In the genomic region with DNA sequence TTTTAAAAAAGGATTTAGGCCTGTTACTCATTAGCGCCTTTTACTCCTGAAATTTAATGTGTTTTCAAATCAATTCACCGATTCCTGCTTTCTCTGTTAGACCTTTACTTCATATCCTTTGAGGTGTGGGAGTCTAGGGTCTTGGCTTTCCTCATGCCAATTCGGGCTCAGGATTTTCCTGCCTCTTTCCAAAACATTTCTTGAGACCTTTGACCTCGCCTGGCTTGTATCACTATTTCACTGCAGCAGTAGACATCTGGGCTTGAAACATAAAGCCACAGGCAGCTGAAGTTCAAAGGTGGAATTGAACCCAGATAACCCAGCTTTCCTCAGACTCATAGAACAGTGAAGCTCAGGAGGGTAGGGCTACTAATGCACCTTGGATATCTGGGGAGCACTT, we compare ENCODE assay signal across 12 mouse cellular contexts. TPM values are rescaled to one million over a fixed set of nuclear protein-coding genes. Genes with fewer than 3 reads are reported as not detected.
DNase-seq lines count a peak whose midpoint lies in the region; ATAC-seq and TF ChIP-seq lines count a peak whose summit lies in the region.
"Had no signal": no experiment of that assay in that cellular context is flagged by ENCODE, and none has a peak within 500 bp of the region (broad histone marks: within the 10 kb centered on the region; RNA-seq: fewer than 3 reads in every experiment).

No protein-coding gene starts in this region.

- whole genome bisulfite sequencing in lung, embryonic 14.5 days, result 20% methylated on average over 4 of the region's 4 CpGs
- 12% methylated on average over 4 of the region's 4 CpGs for WGBS in embryonic facial prominence, embryonic 15.5 days
- 22% methylated on average over 4 of the region's 4 CpGs for WGBS in intestine, embryonic 16.5 days
- WGBS in neural tube, embryonic 15.5 days, result 20% methylated on average over 4 of the region's 4 CpGs

- H3K27ac ChIP-seq in lung, embryonic 14.5 days (ENCODE audit: low read depth), result no peak overlapping the region
- 0 out of 2 replicates have a peak overlapping the region, but pooled peaks have one; percentile 29 for H3K27ac ChIP-seq in embryonic facial prominence, embryonic 15.5 days (replicated peaks)
- peak overlapping the region; percentile 34; the same call in 1 of the 2 replicates for H3K27ac ChIP-seq in intestine, embryonic 16.5 days (ENCODE audit: low read length)
- peak overlapping the region; percentile 97 for H3K27ac ChIP-seq in neural tube, embryonic 15.5 days (replicated peaks)
- no peak overlapping the region for H3K27ac ChIP-seq in gastrocnemius, adult 2 months

- peaks cover 13% of the 10 kb centered on the region for H3K4me1 ChIP-seq in lung, embryonic 14.5 days (ENCODE audit: insufficient read depth)
- H3K4me1 ChIP-seq in embryonic facial prominence, embryonic 15.5 days, result peaks cover 37% of the 10 kb centered on the region
- peaks cover 26% of the 10 kb centered on the region for H3K4me1 ChIP-seq in intestine, embryonic 16.5 days (ENCODE audit: control insufficient read depth, insufficient read depth, low read length)
- peaks cover 34% of the 10 kb centered on the region for H3K4me1 ChIP-seq in neural tube, embryonic 15.5 days

- no peaks in the 10 kb centered on the region for H3K27me3 ChIP-seq in lung, embryonic 14.5 days (ENCODE audit: insufficient read depth, low read length)
- H3K27me3 ChIP-seq in embryonic facial prominence, embryonic 15.5 days, result no peaks in the 10 kb centered on the region
- no peaks in the 10 kb centered on the region for H3K27me3 ChIP-seq in intestine, embryonic 16.5 days (replicated peaks; ENCODE audit: control insufficient read depth, insufficient read depth, low read length)
- no peaks in the 10 kb centered on the region for H3K27me3 ChIP-seq in neural tube, embryonic 15.5 days (replicated peaks)

- no peak overlapping the region for H3K4me3 ChIP-seq in lung, embryonic 14.5 days (ENCODE audit: low read depth, low read length)
- peak overlapping the region; percentile 91; the same call in 1 of the 2 replicates for H3K4me3 ChIP-seq in embryonic facial prominence, embryonic 15.5 days (replicated peaks)
- no peak overlapping the region for H3K4me3 ChIP-seq in intestine, embryonic 16.5 days (ENCODE audit: low read length)
- H3K4me3 ChIP-seq in neural tube, embryonic 15.5 days (replicated peaks), result no peak overlapping the region
- H3K4me3 ChIP-seq in gastrocnemius, adult 2 months, result no peak overlapping the region

- H3K9ac ChIP-seq in lung, embryonic 14.5 days, result no peak overlapping the region
- H3K9ac ChIP-seq in embryonic facial prominence, embryonic 15.5 days, result no peak overlapping the region
- H3K9ac ChIP-seq in intestine, embryonic 16.5 days (ENCODE audit: low read depth, low read length), result no peak overlapping the region
- H3K9ac ChIP-seq in neural tube, embryonic 15.5 days (replicated peaks), result no peak overlapping the region; the same call in 1 of the 2 replicates

- H3K4me2 ChIP-seq in lung, embryonic 14.5 days, result peak overlapping the region; percentile 99
- H3K4me2 ChIP-seq in embryonic facial prominence, embryonic 15.5 days (replicated peaks), result peak overlapping the region; percentile 98
- H3K4me2 ChIP-seq in intestine, embryonic 16.5 days (ENCODE audit: low read depth, low read length), result peak overlapping the region; percentile 14; the same call in 1 of the 2 replicates
- peak overlapping the region; percentile 97; the same call in 1 of the 2 replicates for H3K4me2 ChIP-seq in neural tube, embryonic 15.5 days

- intact Hi-C loops in gastrocnemius, adult 2 months (cut with DNase I), result no loop called here

- TF ChIP-seq CTCF in lung, embryonic 14.5 days (IDR thresholded peaks at IDR 0.05; ENCODE audit: low read depth), result no peak
- TF ChIP-seq CTCF in gastrocnemius, adult 2 months (IDR thresholded peaks at IDR 0.05), result no peak

- ATAC-seq in lung, embryonic 14.5 days (ENCODE audit: insufficient read depth), result no peak
- ATAC-seq in embryonic facial prominence, embryonic 15.5 days (ENCODE audit: insufficient number of reproducible peaks, low FRiP score, low TSS enrichment, low read depth), result no peak
- peak; percentile 22; the same call in 1 of the 2 replicates for ATAC-seq in intestine, embryonic 16.5 days
- ATAC-seq in neural tube, embryonic 15.5 days (ENCODE audit: low FRiP score), result no peak
- ATAC-seq in granulocyte monocyte progenitor cell, adult 5-6 weeks (replicated peaks; ENCODE audit: poor library complexity, severe bottlenecking), result no peak

- H3K9me3 ChIP-seq in lung, embryonic 14.5 days (ENCODE audit: low read depth, low read length), result no peaks in the 10 kb centered on the region
- H3K9me3 ChIP-seq in embryonic facial prominence, embryonic 15.5 days (replicated peaks), result no peaks in the 10 kb centered on the region
- H3K9me3 ChIP-seq in intestine, embryonic 16.5 days (ENCODE audit: control insufficient read depth, low read length), result no peaks in the 10 kb centered on the region
- no peaks in the 10 kb centered on the region for H3K9me3 ChIP-seq in neural tube, embryonic 15.5 days (replicated peaks)

- DNase-seq in lung, embryonic 14.5 days, result no peak
- no peak for DNase-seq in lung, postnatal 4 days
- no peak for DNase-seq in gastrocnemius, adult 2 months
- DNase-seq: gastrocnemius, postnatal 14 days had no signal

- H3K36me3 ChIP-seq in lung, embryonic 14.5 days (ENCODE audit: insufficient read depth), result no peaks in the 10 kb centered on the region
- no peaks in the 10 kb centered on the region for H3K36me3 ChIP-seq in embryonic facial prominence, embryonic 15.5 days
- H3K36me3 ChIP-seq in intestine, embryonic 16.5 days (ENCODE audit: control insufficient read depth, insufficient read depth, low read length), result no peaks in the 10 kb centered on the region
- H3K36me3 ChIP-seq in neural tube, embryonic 15.5 days, result no peaks in the 10 kb centered on the region

RNA-seq across cellular contexts. Expression of a gene that starts 46.1 kb away (rescaled TPM):
- not detected in 2 replicates for polyA plus RNA-seq in lung, embryonic 14.5 days (2014; fragmentation: Nextera tagmentation; extraction: Ambion mirVana)
- polyA plus RNA-seq in embryonic facial prominence, embryonic 15.5 days (2015; fragmentation: Nextera tagmentation; extraction: Ambion mirVana), result not detected in 2 replicates
- not detected in 2 replicates for polyA plus RNA-seq in intestine, embryonic 16.5 days (2015; fragmentation: Nextera tagmentation; extraction: Ambion mirVana)
- polyA plus RNA-seq in neural tube, embryonic 15.5 days (2015; fragmentation: Nextera tagmentation; extraction: Ambion mirVana), result not detected in 2 replicates
- total RNA-seq in granulocyte monocyte progenitor cell, adult 5-6 weeks (2014; fragmentation: Nextera tagmentation), result not detected in 2 replicates
- total RNA-seq in granulocyte monocyte progenitor cell, adult 5-6 weeks (2017), result not detected in 2 replicates
- not detected for total RNA-seq in gastrocnemius, adult 2 months (2021)
- total RNA-seq: adrenal gland, postnatal 10 days; gastrocnemius, postnatal 14 days; left cerebral cortex, postnatal 4 days; MEL had no signal
- polyA plus RNA-seq: kidney, postnatal 0 days had no signal

Comparison
In these comparisons a context has a peak if more than half of its experiments do, and no peak if none do; other contexts are left out.
1. H3K27ac ChIP-seq: peak in embryonic facial prominence, embryonic 15.5 days (single experiment), intestine, embryonic 16.5 days (single experiment) and neural tube, embryonic 15.5 days (single experiment); none in lung, embryonic 14.5 days (single experiment) and gastrocnemius, adult 2 months (single experiment).
2. H3K4me2 ChIP-seq: peak in every context shown above with its lines; median percentile 99 in lung, embryonic 14.5 days; 98 in embryonic facial prominence, embryonic 15.5 days; 97 in neural tube, embryonic 15.5 days; 14 in intestine, embryonic 16.5 days.